Mouse (Mus musculus): ENCODE measurements around the gene Prdm16.

Prdm16 gene

GRCm38 (mm10) chr4:154636721-154637311 is at the start of gene Prdm16:
Prdm16 (minus strand) TSS chr4:154636873.
- DNase-seq (ENCODE audit: low read depth, low spot score) = peak; percentile 59

GRCm38 (mm10) chr4:154683068-154683752 is 46.5 kb upstream of the Prdm16 start:
- DNase-seq (ENCODE audit: low read depth, low spot score) = no peak

- DNase-seq (ENCODE audit: low read depth, low spot score) = no peak
Measured at GRCm38 (mm10) chr4:154682311-154682710, 45.6 kb upstream of the Prdm16 start.

- no peak for DNase-seq (ENCODE audit: low read depth, low spot score)
Measured at GRCm38 (mm10) chr4:154675441-154676000, 38.8 kb upstream of the Prdm16 start.

- no peak for DNase-seq (ENCODE audit: low read depth, low spot score)
Measured at GRCm38 (mm10) chr4:154674966-154675365, 38.3 kb upstream of the Prdm16 start.

- DNase-seq (ENCODE audit: low read depth, low spot score) = peak; percentile 55
Measured at GRCm38 (mm10) chr4:154674541-154674940, 37.9 kb upstream of the Prdm16 start.

- DNase-seq (ENCODE audit: low read depth, low spot score) = no peak
Measured at GRCm38 (mm10) chr4:154673986-154674385, 37.3 kb upstream of the Prdm16 start.

GRCm38 (mm10) chr4:154672027-154672426 is 35.4 kb upstream of the Prdm16 start:
- DNase-seq (ENCODE audit: low read depth, low spot score) = no peak

- no peak for DNase-seq (ENCODE audit: low read depth, low spot score)
Measured at GRCm38 (mm10) chr4:154671232-154671912, 34.7 kb upstream of the Prdm16 start.

GRCm38 (mm10) chr4:154667767-154668166 is 31.1 kb upstream of the Prdm16 start, which contains the start of gene Actrt2:
Actrt2 (minus strand) TSS chr4:154667867.
- no peak for DNase-seq (ENCODE audit: low read depth, low spot score)

GRCm38 (mm10) chr4:154662681-154663215 is 26.1 kb upstream of the Prdm16 start:
- no peak for DNase-seq (ENCODE audit: low read depth, low spot score)

- no peak for DNase-seq (ENCODE audit: low read depth, low spot score)
Measured at GRCm38 (mm10) chr4:154661256-154661655, 24.6 kb upstream of the Prdm16 start.

GRCm38 (mm10) chr4:154660025-154660424 is 23.4 kb upstream of the Prdm16 start:
- DNase-seq (ENCODE audit: low read depth, low spot score) = no peak

- no peak for DNase-seq (ENCODE audit: low read depth, low spot score)
Measured at GRCm38 (mm10) chr4:154655134-154655910, 18.6 kb upstream of the Prdm16 start.

- no peak for DNase-seq (ENCODE audit: low read depth, low spot score)
Measured at GRCm38 (mm10) chr4:154652494-154652893, 15.8 kb upstream of the Prdm16 start.

- no peak for DNase-seq (ENCODE audit: low read depth, low spot score)
Measured at GRCm38 (mm10) chr4:154649083-154649747, 12.5 kb upstream of the Prdm16 start.

GRCm38 (mm10) chr4:154642496-154642895 is 5.8 kb upstream of the Prdm16 start:
- DNase-seq (ENCODE audit: low read depth, low spot score) = no peak

- DNase-seq (ENCODE audit: low read depth, low spot score) = no peak
Measured at GRCm38 (mm10) chr4:154641296-154642110, 4.8 kb upstream of the Prdm16 start.

GRCm38 (mm10) chr4:154640443-154641295 is 4.0 kb upstream of the Prdm16 start:
- no peak for DNase-seq (ENCODE audit: low read depth, low spot score)

Data from embryo, embryonic 11.5 days (tissue).